Mouse (Mus musculus) G1E (cell line): ENCODE data around the gene Cd200.

Experiments used
- CTCF ChIP-seq: IDR thresholded peaks from 2 replicates; pipeline ENCODE4 v1.5.1; 2012; ENCODE audit warnings: low read depth, low read length, inconsistent platforms, mixed read lengths
- GATA1 ChIP-seq: IDR thresholded peaks from 2 replicates; pipeline ENCODE4 v1.6.1; 2012; ENCODE audit warnings: borderline replicate concordance, low read length, inconsistent platforms, mixed read lengths
- GATA2 ChIP-seq: IDR thresholded peaks from 2 replicates; pipeline ENCODE4 v1.6.1; 2012; ENCODE audit warnings: low read depth, low read length, inconsistent platforms, borderline replicate concordance
- POLR2AphosphoS5 ChIP-seq: IDR thresholded peaks from 2 replicates; pipeline ENCODE4 v1.6.1; 2012; ENCODE audit warnings: low read depth, low read length, inconsistent platforms; ENCODE audit not compliant: insufficient replicate concordance
- TAL1 ChIP-seq: conservative IDR thresholded peaks from 2 replicates; pipeline ENCODE4 v1.6.1; 2012; ENCODE audit warnings: low read depth, low read length, inconsistent platforms, mixed read lengths

GRCm38 (mm10) chr16:45399411-45399810 is 9.4 kb downstream of the Cd200 start:
- TF ChIP-seq CTCF (no peak), GATA1 (no peak), POLR2AphosphoS5 (no peak), TAL1 (no peak), GATA2 (no peak)
